Mouse (Mus musculus) cerebellum, postnatal 14 days (tissue): ENCODE results near the gene Fbxw26.
"Not testable (repeated sequence)": the region's sequence is repeated elsewhere in the genome, so short reads cannot be mapped to it uniquely, and the experiment has no call there.

Experiments used
- DNase-seq, 2 experiments: peaks; one replicate each; pipeline ENCODE4 v3.0.0; 2021; ENCODE audit warnings: mixed read lengths in 2 of 2

Fbxw26 gene

GRCm38 (mm10) chr9:109745989-109746388 lies at the start of gene Fbxw26:
Fbxw26 (minus strand) TSS chr9:109746089.
- not testable (repeated sequence) for DNase-seq

- no peak for DNase-seq
Measured at GRCm38 (mm10) chr9:109795221-109795620, 49.3 kb upstream of the Fbxw26 start.

GRCm38 (mm10) chr9:109790570-109790969 lies 44.7 kb upstream of the Fbxw26 start, which contains the start of gene Fbxw27:
Fbxw27 (minus strand) TSS chr9:109790670.
- not testable (repeated sequence) for DNase-seq

- DNase-seq = not testable (repeated sequence)
Measured at GRCm38 (mm10) chr9:109766841-109767240, 21.0 kb upstream of the Fbxw26 start.

GRCm38 (mm10) chr9:109702600-109702999 lies 43.3 kb downstream of the Fbxw26 start, which contains the start of gene Fbxw18:
Fbxw18 (minus strand) TSS chr9:109702700.
- DNase-seq = not testable (repeated sequence)

GRCm38 (mm10) chr9:109685299-109685698 lies 60.6 kb downstream of the Fbxw26 start:
- DNase-seq = peak; percentile 52 to 68
